Mouse (Mus musculus) midbrain, embryonic 12.5 days (tissue): Measurements from ENCODE around the gene Aass. TPM values are rescaled to one million over a fixed set of nuclear protein-coding genes. Genes with fewer than 3 reads are reported as not detected.
A peak's percentile ranks its signal among the peaks of the same experiment; 100 is the strongest.
"Not testable (repeated sequence)": the region's sequence is repeated elsewhere in the genome, so short reads cannot be mapped to it uniquely, and the experiment has no call there.

Source experiments
- ATAC-seq: fragments of 200-750 bp; cut with Nextera tagmentation; 2 replicates; pipeline ENCODE4 v1.8.0; 2017; ENCODE audit warnings: low read depth, moderate TSS enrichment, moderate library complexity; ENCODE audit not compliant: low FRiP score
- H3K27ac ChIP-seq: fragments of 300-500 bp; sonication (generic); replicated peaks from 2 replicates; pipeline ENCODE4 v1.5.1; 2016; ENCODE audit warnings: mild to moderate bottlenecking
- H3K27me3 ChIP-seq: fragments of 300-500 bp; sonication (generic); 2 replicates; pipeline ENCODE4 v1.6.1; 2016; ENCODE audit warnings: mild to moderate bottlenecking
- H3K36me3 ChIP-seq: fragments of 300-500 bp; sonication (generic); 2 replicates; pipeline ENCODE4 v1.6.1; 2016
- H3K4me1 ChIP-seq: fragments of 300-500 bp; sonication (generic); 2 replicates; pipeline ENCODE4 v1.6.1; 2016
- H3K4me2 ChIP-seq: fragments of 300-500 bp; sonication (generic); replicated peaks from 2 replicates; pipeline ENCODE4 v1.6.1; 2016; ENCODE audit warnings: mild to moderate bottlenecking, moderate library complexity
- H3K4me3 ChIP-seq: fragments of 300-500 bp; sonication (generic); 2 replicates; pipeline ENCODE4 v1.5.1; 2016; ENCODE audit warnings: mild to moderate bottlenecking
- H3K9ac ChIP-seq: fragments of 300-500 bp; sonication (generic); replicated peaks from 2 replicates; pipeline ENCODE4 v1.6.1; 2016; ENCODE audit warnings: mild to moderate bottlenecking, moderate library complexity
- H3K9me3 ChIP-seq: fragments of 300-500 bp; sonication (generic); 2 replicates; pipeline ENCODE4 v1.6.1; 2016; ENCODE audit warnings: mild to moderate bottlenecking
- WGBS: fragments of 180-500 bp; shearing (Covaris S2); methylation state at CpG from one replicate; pipeline ENCODE4 v1.1.7; 2016; 5-methylcytosine and 5-hydroxymethylcytosine counted together
- polyA plus RNA-seq: library from polyadenylated mRNA; unstranded; fragments of >200 nt; fragmentation: Nextera tagmentation; extraction: Ambion mirVana; gene quantifications from 2 replicates; pipeline ENCODE4 v1.2.1, GENCODE M21; 2016

Aass gene
- polyA plus RNA-seq, 1 experiment from 2014 or later, result 0.92 TPM

DNA sequence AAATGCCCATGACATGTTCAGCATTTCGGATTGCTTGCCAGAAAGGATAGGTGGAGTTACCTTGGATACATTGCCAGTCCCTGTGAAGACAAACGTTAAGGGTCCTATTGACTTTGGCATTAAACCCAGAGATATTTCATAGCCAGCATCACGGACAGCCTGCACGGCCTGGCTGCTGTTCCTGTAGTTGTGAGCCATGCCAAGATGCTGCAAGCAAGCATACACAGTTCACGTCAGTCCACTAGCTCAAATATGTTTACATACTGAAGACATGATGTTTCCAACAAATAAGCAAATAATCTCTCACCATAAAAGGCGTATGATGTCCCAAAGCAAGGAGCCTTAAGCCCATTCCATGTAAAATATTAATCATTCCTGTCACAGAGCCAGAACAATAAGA, 18.0 kb downstream of the Aass start:
- Histone ChIP-seq H3K4me3 (no peak overlapping the region), H3K9me3 (no peaks in the 10 kb centered on the region), H3K9ac (no peak overlapping the region), H3K4me1 (no peaks in the 10 kb centered on the region), H3K27ac (no peak overlapping the region), H3K36me3 (no peaks in the 10 kb centered on the region), H3K27me3 (no peaks in the 10 kb centered on the region), H3K4me2 (no peak overlapping the region)
- 86% methylated on average over 6 of the region's 6 CpGs for WGBS
- no peak for ATAC-seq

GRCm38 (mm10) chr6:23107069-23107468, 25.7 kb downstream of the Aass start:
- no peak overlapping the region for H3K9ac ChIP-seq
- H3K27ac ChIP-seq, result no peak overlapping the region
- no peak overlapping the region for H3K4me2 ChIP-seq
- no peaks in the 10 kb centered on the region for H3K36me3 ChIP-seq
- ATAC-seq, result no peak
- WGBS, result 96% methylated on average over 4 of the region's 4 CpGs
- H3K4me1 ChIP-seq, result no peaks in the 10 kb centered on the region
- no peaks in the 10 kb centered on the region for H3K9me3 ChIP-seq
- no peak overlapping the region for H3K4me3 ChIP-seq
- no peaks in the 10 kb centered on the region for H3K27me3 ChIP-seq

DNA sequence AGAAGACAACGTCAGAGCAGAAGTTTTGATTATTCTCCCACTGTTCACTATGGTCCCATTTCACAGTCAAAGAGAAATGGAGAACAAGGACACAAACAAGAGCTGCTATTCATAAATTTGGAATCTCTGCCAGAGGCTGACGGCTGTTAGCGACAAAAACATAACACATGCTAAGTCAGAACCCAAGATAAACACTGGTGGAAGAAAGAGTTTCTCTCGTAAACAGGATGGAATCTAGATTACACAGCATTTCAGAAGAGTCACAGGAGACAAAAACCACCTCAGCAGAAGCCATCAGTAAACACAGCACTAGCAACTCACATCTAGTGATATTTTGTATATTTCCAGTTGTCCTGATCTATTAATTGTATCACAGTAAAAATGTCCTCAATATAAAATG, 26.4 kb downstream of the Aass start:
- H3K9ac ChIP-seq, result no peak overlapping the region
- H3K4me3 ChIP-seq, result no peak overlapping the region
- H3K27me3 ChIP-seq, result no peaks in the 10 kb centered on the region
- no peaks in the 10 kb centered on the region for H3K9me3 ChIP-seq
- no peak overlapping the region for H3K4me2 ChIP-seq
- no peaks in the 10 kb centered on the region for H3K4me1 ChIP-seq
- 85% methylated on average over 4 of the region's 4 CpGs for WGBS
- no peaks in the 10 kb centered on the region for H3K36me3 ChIP-seq
- ATAC-seq, result no peak
- H3K27ac ChIP-seq, result no peak overlapping the region

- not testable (repeated sequence) for H3K4me3 ChIP-seq, H3K9ac ChIP-seq, H3K36me3 ChIP-seq, H3K27ac ChIP-seq, H3K4me2 ChIP-seq, H3K4me1 ChIP-seq, H3K27me3 ChIP-seq, ATAC-seq, H3K9me3 ChIP-seq
- 92% methylated on average over 11 of the region's 11 CpGs for WGBS
Observed at GRCm38 (mm10) chr6:23090346-23091055, 42.3 kb downstream of the Aass start.

DNA sequence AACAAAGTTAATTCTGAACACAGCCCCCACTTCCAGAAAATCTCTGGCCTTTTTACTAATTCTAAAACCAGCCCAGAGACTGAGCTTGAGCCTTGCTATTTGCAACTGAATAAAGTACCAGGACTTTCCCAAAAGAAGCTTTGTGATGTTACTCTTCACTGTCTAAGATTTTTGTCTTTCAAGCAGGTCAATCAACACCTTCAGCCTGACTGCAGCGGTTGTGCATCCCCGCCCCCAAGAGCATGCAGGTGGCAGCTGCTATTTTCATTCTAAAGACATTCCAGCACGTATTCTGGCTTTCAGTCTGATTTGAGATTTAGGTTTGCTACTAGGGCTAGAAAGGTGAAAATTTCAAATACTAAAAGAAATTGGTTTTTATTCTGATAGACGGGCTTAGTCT, 43.5 kb downstream of the Aass start:
- not testable (repeated sequence) for H3K4me1 ChIP-seq, H3K27ac ChIP-seq, H3K27me3 ChIP-seq, H3K36me3 ChIP-seq, H3K9ac ChIP-seq, H3K9me3 ChIP-seq, H3K4me2 ChIP-seq, H3K4me3 ChIP-seq, ATAC-seq
- WGBS, result 76% methylated on average over 4 of the region's 4 CpGs

- Histone ChIP-seq H3K4me1 (no peaks in the 10 kb centered on the region), H3K27ac (no peak overlapping the region), H3K9me3 (no peaks in the 10 kb centered on the region), H3K9ac (no peak overlapping the region), H3K4me3 (no peak overlapping the region), H3K27me3 (no peaks in the 10 kb centered on the region), H3K36me3 (no peaks in the 10 kb centered on the region), H3K4me2 (no peak overlapping the region)
- whole genome bisulfite sequencing, result 94% methylated on average over 5 of the region's 5 CpGs
- no peak for ATAC-seq
Observed at GRCm38 (mm10) chr6:23084587-23085421, 48.0 kb downstream of the Aass start.

- Histone ChIP-seq H3K9ac (no peak overlapping the region), H3K4me1 (no peaks in the 10 kb centered on the region; the same call in 1 of the 2 replicates), H3K36me3 (no peaks in the 10 kb centered on the region), H3K4me2 (no peak overlapping the region), H3K4me3 (no peak overlapping the region), H3K27me3 (no peaks in the 10 kb centered on the region), H3K27ac (no peak overlapping the region), H3K9me3 (no peaks in the 10 kb centered on the region)
- no peak for ATAC-seq
- 52% methylated on average over 3 of the region's 3 CpGs for WGBS
Observed at GRCm38 (mm10) chr6:23079991-23080680, 52.6 kb downstream of the Aass start.

GRCm38 (mm10) chr6:23078273-23078672, 54.5 kb downstream of the Aass start:
- no peaks in the 10 kb centered on the region; the same call in 1 of the 2 replicates for H3K4me1 ChIP-seq
- WGBS, result 90% methylated on average over 2 of the region's 2 CpGs
- H3K27me3 ChIP-seq, result no peaks in the 10 kb centered on the region
- no peak overlapping the region for H3K9ac ChIP-seq
- no peak overlapping the region for H3K27ac ChIP-seq
- H3K9me3 ChIP-seq, result no peaks in the 10 kb centered on the region
- no peak overlapping the region for H3K4me3 ChIP-seq
- ATAC-seq, result no peak
- no peak overlapping the region for H3K4me2 ChIP-seq
- no peaks in the 10 kb centered on the region for H3K36me3 ChIP-seq

DNA sequence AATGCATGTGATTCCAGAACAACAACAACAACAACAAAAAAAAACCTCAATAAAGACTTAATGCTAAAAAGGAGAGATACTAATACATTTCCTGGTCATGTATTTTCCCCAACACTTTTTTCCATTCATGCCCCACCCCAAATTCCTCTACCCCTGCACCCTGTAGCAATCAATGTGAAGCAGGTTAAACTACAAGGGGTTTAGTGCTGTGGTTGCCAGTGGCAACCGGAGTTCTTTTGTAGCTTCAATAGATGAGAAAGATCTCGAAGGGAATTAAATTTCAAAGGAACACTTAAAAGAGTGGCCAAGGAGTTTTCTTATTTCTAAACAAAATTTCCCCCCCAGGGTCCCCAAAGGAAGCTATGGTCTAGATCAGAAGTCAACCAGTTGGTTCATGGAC, 56.7 kb downstream of the Aass start:
- Histone ChIP-seq H3K36me3 (no peaks in the 10 kb centered on the region), H3K4me3 (no peak overlapping the region), H3K9ac (no peak overlapping the region), H3K27me3 (no peaks in the 10 kb centered on the region), H3K27ac (no peak overlapping the region), H3K4me1 (no peaks in the 10 kb centered on the region; the same call in 1 of the 2 replicates), H3K9me3 (no peaks in the 10 kb centered on the region), H3K4me2 (no peak overlapping the region)
- WGBS, result 48% methylated on average over 2 of the region's 2 CpGs
- ATAC-seq, result no peak

DNA sequence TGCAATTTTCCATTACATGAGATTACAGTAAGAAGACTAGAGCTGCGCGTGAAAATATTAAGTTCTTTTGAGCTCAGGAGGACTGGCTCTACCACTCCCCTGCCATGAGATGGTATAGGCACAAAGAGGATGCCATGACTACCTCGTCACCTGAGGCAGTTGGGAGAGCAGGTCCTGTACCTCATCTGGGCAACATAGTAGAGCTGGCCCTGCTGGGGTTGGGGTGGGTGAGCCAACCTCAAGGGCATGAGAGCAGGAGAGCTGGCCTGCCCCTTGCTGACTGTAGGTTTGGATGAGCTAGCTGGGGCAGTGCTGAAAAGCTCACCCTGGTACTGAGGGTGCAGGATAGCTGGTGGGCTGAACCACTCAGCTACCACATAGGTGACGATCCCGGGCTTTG, 77.1 kb downstream of the Aass start:
- Histone ChIP-seq H3K4me1 (no peaks in the 10 kb centered on the region), H3K9me3 (0 out of 2 replicates have a peak, but pooled peaks cover 8% of the 10 kb centered on the region), H3K36me3 (peaks cover 18% of the 10 kb centered on the region), H3K27ac (no peak overlapping the region), H3K9ac (no peak overlapping the region), H3K4me2 (no peak overlapping the region), H3K4me3 (no peak overlapping the region), H3K27me3 (no peaks in the 10 kb centered on the region)
- 0 out of 2 replicates have a peak, but pooled peaks have one; percentile 34 for ATAC-seq
- WGBS, result 93% methylated on average over 5 of the region's 5 CpGs

DNA sequence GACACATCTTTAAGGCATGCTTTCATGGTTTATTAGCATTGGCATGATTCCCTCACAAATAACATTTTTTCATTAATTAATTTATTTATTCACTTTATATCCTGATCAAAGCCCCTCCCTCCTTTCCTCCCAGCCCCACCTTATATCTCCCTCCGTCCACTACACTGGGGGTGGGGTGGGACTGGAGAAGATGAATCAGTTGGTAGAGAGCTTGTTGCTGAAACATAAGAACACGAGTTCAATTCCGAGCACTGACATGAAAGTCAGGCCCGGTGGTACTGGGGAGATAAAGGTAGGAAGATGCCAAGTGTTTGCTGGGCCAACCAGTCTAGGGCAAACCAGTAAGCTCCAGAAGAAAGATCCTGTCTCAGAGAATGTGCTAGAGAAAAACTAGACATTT, 84.0 kb downstream of the Aass start:
- Histone ChIP-seq H3K4me2 (no peak overlapping the region), H3K27ac (no peak overlapping the region), H3K27me3 (no peaks in the 10 kb centered on the region), H3K9ac (no peak overlapping the region), H3K36me3 (peaks cover 40% of the 10 kb centered on the region), H3K9me3 (0 out of 2 replicates have a peak, but pooled peaks cover 8% of the 10 kb centered on the region), H3K4me1 (no peaks in the 10 kb centered on the region), H3K4me3 (no peak overlapping the region)
- WGBS, result 94% methylated on average over 4 of the region's 4 CpGs
- ATAC-seq, result no peak

DNA sequence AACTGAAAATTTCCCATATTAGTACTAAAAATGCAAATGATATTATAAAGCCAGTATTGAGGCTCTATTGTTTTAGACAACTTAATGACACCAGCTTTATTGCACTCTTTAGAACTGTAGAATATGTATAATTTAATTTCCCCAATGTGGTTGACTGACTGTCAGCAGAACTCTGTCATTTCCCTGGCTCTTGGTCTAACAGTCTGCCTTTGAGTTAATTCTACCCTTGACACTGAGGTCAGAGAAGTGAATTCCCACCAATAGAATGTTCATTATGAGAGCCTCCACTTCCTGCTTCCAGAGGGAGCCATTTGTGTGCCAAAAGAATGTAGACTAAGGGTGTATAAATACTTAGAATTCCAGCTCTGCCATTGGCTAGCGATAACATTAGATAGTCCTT, 104.5 kb downstream of the Aass start:
- Histone ChIP-seq H3K36me3 (peaks cover 5% of the 10 kb centered on the region), H3K4me2 (no peak overlapping the region), H3K9me3 (no peaks in the 10 kb centered on the region), H3K4me3 (no peak overlapping the region), H3K27ac (no peak overlapping the region), H3K9ac (no peak overlapping the region), H3K27me3 (no peaks in the 10 kb centered on the region), H3K4me1 (no peaks in the 10 kb centered on the region)
- 85% methylated on average over 1 of the region's 1 CpGs for WGBS
- ATAC-seq, result no peak
